Mouse (Mus musculus) gastrocnemius, adult 2 months (tissue): ENCODE data around the gene Cltc. TPM values are rescaled to one million over a fixed set of nuclear protein-coding genes. Genes with fewer than 3 reads are reported as not detected.
A peak's percentile ranks its signal among the peaks of the same experiment; 100 is the strongest.

Source experiments
- DNase-seq: peaks from one replicate; pipeline ENCODE4 v3.0.0; 2022
- H3K27ac ChIP-seq: fragments of 200-600 bp; 2 replicates; pipeline ENCODE4 v1.8.1; 2022; ENCODE audit warnings: mild to moderate bottlenecking
- H3K4me3 ChIP-seq: fragments of 200-600 bp; 2 replicates; pipeline ENCODE4 v1.8.1; 2022; ENCODE audit warnings: mild to moderate bottlenecking, moderate library complexity
- CTCF ChIP-seq: fragments of 200-600 bp; IDR thresholded peaks from 2 replicates; pipeline ENCODE4 v1.8.1; 2022; ENCODE audit warnings: antibody characterized with exemption, mild to moderate bottlenecking, moderate library complexity
- intact Hi-C: fragments of 180-260 bp; cut with DNase I; formaldehyde crosslinking; loops from one replicate; pipeline ENCODE4 v1.15.1; 2025
- total RNA-seq, 2 experiments: library from RNA; stranded (reverse); gene quantifications; 2 replicates each; pipeline ENCODE4 v1.2.3; 2021

The Cltc gene
- total RNA-seq, 2 experiments from 2014 or later, result 134 to 136 TPM

DNA sequence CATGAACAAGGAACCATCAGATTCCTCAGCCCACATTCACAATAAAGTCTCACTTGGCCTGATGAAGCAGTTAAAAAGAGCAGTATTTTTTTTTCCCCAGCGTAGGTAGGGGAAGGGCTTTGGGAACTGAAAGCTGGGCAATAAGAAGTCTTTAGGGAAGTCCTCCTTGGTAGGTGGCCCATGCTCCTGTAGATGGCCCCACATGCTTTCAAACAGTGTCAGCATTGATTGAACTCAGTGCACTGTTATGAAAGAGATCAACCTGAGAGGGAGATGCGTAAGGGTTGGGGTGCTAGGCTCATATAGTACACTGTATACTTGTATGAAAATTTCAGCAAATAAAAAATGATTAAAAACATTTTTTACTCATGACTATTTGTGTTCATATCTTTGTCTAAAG lies 65.4 kb downstream of the Cltc start:
- Histone ChIP-seq H3K4me3 (no peak overlapping the region), H3K27ac (no peak overlapping the region)
- intact Hi-C loops, result no loop called here
- DNase-seq, result no peak
- TF ChIP-seq CTCF, result no peak

DNA sequence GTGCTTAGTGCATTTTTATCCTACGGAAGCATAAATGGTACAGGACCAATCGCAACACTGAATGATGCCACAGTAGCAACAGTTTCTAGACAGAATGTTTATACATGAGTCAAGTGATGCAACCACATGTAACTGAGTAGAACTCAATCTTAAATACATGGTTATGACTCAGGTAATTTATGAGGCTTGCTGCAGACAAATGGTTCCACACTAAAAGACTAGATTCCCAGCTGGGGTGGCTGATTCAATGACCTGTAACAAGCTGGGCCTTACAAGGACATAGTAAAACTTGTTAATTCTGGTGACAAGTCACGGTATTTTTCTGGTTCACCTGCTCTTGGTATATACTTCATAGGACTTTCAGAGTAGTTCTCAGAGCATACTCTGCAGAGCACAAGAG lies 65.9 kb downstream of the Cltc start:
- intact Hi-C loops, result no loop called here
- TF ChIP-seq CTCF, result no peak
- H3K4me3 ChIP-seq, result no peak overlapping the region
- H3K27ac ChIP-seq, result no peak overlapping the region
- no peak for DNase-seq

DNA sequence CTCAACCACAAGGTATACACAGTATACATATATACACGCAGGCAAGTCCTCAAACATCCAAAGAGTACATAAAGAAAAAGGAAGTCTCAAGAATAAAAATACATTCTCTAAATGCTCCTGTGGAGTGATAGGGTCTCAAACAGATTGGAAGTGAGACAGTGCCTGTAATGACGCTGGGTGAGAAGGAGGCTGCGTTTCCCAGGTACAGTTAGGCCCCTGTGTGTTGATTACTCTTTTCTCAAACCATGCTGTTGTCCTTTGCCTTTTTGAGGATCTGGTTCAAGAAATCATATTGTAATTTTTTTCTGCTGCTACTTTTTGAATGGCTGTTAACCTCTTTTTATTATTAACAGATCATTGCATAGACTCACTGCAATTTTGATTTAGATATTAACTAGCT lies 67.0 kb downstream of the Cltc start:
- TF ChIP-seq CTCF, result no peak
- Histone ChIP-seq H3K4me3 (no peak overlapping the region), H3K27ac (no peak overlapping the region)
- DNase-seq, result no peak
- intact Hi-C loops, result no loop called here

DNA sequence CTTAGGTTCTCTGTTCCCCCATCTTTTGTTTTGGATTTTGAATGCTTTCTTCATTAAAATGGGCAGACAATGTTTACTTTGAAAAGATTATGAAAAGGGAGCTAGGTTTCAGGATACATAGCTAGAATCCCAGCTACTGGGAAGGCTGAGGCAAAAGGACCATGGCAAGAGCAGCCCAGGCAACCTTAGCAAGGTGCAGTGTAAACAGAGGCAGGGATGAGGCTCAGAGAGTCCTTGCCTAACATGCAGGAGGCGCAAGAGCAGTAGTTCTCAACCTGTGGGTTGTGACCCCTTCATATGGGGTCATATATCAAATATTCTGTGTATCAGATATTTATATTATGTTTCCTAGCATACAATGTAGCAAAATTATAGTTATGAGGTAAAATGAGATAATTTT lies 72.0 kb downstream of the Cltc start:
- Histone ChIP-seq H3K4me3 (no peak overlapping the region), H3K27ac (no peak overlapping the region)
- intact Hi-C loops, result loop anchor here (10.0 kb wide), 1 partner anchor 329 kb away; no protein-coding TSS in a partner anchor
- no peak for TF ChIP-seq CTCF
- no peak for DNase-seq

DNA sequence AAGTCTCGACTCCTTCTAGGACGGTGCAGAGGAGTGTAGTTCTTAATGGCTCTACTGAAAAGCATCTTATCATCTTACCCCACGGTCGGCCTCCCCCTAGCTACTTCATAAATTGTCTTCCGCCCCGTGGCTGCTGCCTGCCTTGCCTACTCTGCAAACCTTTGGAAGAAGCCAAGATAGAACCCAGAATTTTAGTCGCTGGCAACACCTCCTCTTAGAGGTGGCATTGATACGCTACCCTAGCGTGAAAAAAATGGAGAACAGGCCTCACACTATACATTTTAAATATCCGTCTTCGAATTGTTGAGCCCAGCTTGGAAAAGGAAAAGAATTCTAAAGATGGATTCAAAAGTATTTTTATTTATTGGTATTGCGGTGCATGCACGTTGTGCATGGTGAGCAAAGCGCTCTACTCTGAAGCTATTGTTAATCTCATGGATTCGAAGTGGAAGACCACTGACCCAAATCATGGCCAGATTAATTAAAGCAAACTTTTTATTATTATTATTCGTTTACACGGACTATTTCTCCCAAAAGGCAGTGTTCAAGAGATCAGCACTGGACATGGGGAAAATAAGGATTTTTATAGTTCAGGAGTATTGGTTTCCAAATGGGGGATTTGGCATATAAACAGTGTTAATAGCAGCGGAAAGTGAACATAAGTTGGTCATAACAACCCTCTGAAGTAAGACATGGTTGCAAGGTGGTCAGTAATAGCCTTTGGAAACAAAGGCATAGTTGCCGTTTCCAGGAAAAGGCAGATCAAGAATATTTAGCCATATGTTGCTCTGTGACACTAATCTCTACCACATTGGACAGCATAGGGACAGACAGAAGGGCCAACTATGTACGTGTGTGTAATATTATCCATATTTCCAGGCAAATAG lies 73.0 kb downstream of the Cltc start:
- intact Hi-C loops, result loop anchor here (5.0 to 10.0 kb wide), 2 partner anchors 73 to 330 kb away; partner anchors contain the start of gene Cltc
- no peak for TF ChIP-seq CTCF
- Histone ChIP-seq H3K27ac (peak overlapping the region; percentile 99), H3K4me3 (peak overlapping the region; percentile 91)
- DNase-seq, result no peak

- peak within 1 kb of the TSS; percentile 91 for H3K4me3 ChIP-seq
- DNase-seq, result peak; percentile 96
- intact Hi-C loops, result loop anchor here (5.0 to 10.0 kb wide), 2 partner anchors 74 to 331 kb away; partner anchors contain the start of gene Cltc
- no peak for TF ChIP-seq CTCF
- H3K27ac ChIP-seq, result peak within 1 kb of the TSS; percentile 99
These were observed 73.8 kb downstream of the Cltc start, which contains the start of the genes Vmp1 and Ptrh2 for GRCm38 (mm10) chr11:86683395-86684125. Gene Vmp1 (minus strand): TSS chr11:86683836. Gene Ptrh2 (plus strand): TSS chr11:86683985.

DNA sequence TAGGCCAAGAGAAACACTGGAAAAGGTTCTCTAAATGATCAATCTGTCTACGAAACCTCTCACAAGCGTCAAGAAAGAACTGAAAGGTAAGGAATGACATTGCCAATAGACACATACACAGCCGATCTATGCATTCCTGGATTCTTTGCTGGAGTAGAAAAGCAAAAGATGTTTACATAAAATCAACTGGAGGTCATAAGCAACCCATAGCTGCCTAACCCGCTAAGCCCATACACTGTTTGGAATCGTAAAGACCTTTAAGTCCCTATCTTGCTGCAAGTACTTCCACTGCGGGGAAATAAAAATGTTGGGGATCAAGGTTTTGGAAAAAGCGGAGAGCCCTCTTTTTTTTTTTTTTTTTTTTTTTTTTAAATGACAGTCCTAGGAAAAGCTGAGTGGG lies 74.5 kb downstream of the Cltc start:
- no peak for DNase-seq
- peak overlapping the region; percentile 91 for H3K4me3 ChIP-seq
- intact Hi-C loops, result loop anchor here (5.0 to 10.0 kb wide), 2 partner anchors 74 to 332 kb away; partner anchors contain the start of gene Cltc
- TF ChIP-seq CTCF, result no peak
- H3K27ac ChIP-seq, result peak overlapping the region; percentile 99

- intact Hi-C loops, result loop anchor here (5.0 to 10.0 kb wide), 2 partner anchors 76 to 333 kb away; partner anchors contain the start of gene Cltc
- DNase-seq, result no peak
- H3K4me3 ChIP-seq, result peak overlapping the region; percentile 91
These were observed 75.9 kb downstream of the Cltc start for GRCm38 (mm10) chr11:86681423-86681822.

GRCm38 (mm10) chr11:86680729-86681128 lies 76.6 kb downstream of the Cltc start:
- intact Hi-C loops, result loop anchor here (5.0 to 10.0 kb wide), 2 partner anchors 77 to 334 kb away; partner anchors contain the start of gene Cltc
- peak overlapping the region; percentile 25; the same call in 1 of the 2 replicates for H3K27ac ChIP-seq
- DNase-seq, result no peak
- H3K4me3 ChIP-seq, result no peak overlapping the region
- no peak for TF ChIP-seq CTCF

More at GRCm38 (mm10) chr11:86681423-86681822, 75.9 kb downstream of the Cltc start:
- TF ChIP-seq CTCF, result no peak
- H3K27ac ChIP-seq, result peak overlapping the region; percentile 99; the same call in 1 of the 2 replicates

- peak overlapping the region; percentile 39 for H3K27ac ChIP-seq
- DNase-seq, result no peak
- H3K4me3 ChIP-seq, result no peak overlapping the region
- no peak for TF ChIP-seq CTCF
- intact Hi-C loops, result no loop called here
These were observed 78.4 kb downstream of the Cltc start for GRCm38 (mm10) chr11:86678957-86679356.

DNA sequence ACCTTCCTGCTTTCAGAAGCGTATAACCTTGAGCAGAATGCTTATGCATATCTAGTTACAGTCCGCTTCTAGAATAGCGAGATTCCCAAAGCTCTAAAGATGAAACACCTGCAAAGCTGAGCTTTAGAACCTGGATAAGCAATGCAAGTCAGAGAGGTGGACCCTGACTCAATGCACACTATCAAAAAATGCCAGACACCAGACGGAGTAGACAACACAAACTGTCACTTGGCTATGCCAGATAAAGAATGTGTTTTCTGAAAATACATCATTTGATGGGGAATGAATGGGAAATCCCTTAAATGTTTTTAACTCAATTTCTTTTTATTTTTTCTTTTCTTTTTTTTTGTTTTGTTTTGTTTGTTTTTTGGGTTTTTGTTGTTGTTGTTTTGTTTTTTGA lies 81.8 kb downstream of the Cltc start:
- DNase-seq, result no peak
- intact Hi-C loops, result no loop called here
- no peak overlapping the region for H3K4me3 ChIP-seq
- H3K27ac ChIP-seq, result no peak overlapping the region
- no peak for TF ChIP-seq CTCF

GRCm38 (mm10) chr11:86672772-86673171 lies 84.6 kb downstream of the Cltc start:
- DNase-seq, result no peak
- no peak for TF ChIP-seq CTCF
- Histone ChIP-seq H3K4me3 (no peak overlapping the region), H3K27ac (peak overlapping the region; percentile 93)
- intact Hi-C loops, result no loop called here
